Mouse (Mus musculus) hematopoietic stem cell, adult 5-6 weeks (primary cell): Measurements from ENCODE around the gene Arhgef39. TPM values are rescaled to one million over a fixed set of nuclear protein-coding genes. Genes with fewer than 3 reads are reported as not detected.

Experiments
- ATAC-seq, 2 experiments: fragments of 125-278 bp in 1 of 2; replicated peaks in 1 of 2; 2 replicates each; pipeline ENCODE4 v1.8.0; 2016 to 2017; ENCODE audit warnings: inconsistent platforms in 2 of 2, mild to moderate bottlenecking in 2 of 2, moderate number of reproducible peaks in 2 of 2, low read depth in 1 of 2, moderate TSS enrichment in 1 of 2; ENCODE audit not compliant: low FRiP score in 2 of 2, poor library complexity in 2 of 2, severe bottlenecking in 2 of 2, insufficient read depth in 1 of 2, low TSS enrichment in 1 of 2
- total RNA-seq: library from RNA; stranded (forward); fragments of 172-1452, 232-1000 nt; gene quantifications from 2 replicates; pipeline ENCODE4 v1.2.3, GENCODE M21; 2017

Gene Arhgef39
- 66.5 and 76.9 TPM in 2 replicates for total RNA-seq

- peak; percentile 25 to 69; a peak in 3 of 4 replicates for ATAC-seq
These were observed at the start of gene Arhgef39 for GRCm38 (mm10) chr4:43499407-43500333. Arhgef39 (minus strand) TSS chr4:43499695.

- ATAC-seq: no peak
These were observed 49.6 kb upstream of the Arhgef39 start for GRCm38 (mm10) chr4:43549055-43549454.

- no peak for ATAC-seq
These were observed 47.7 kb upstream of the Arhgef39 start for GRCm38 (mm10) chr4:43547160-43547559.

GRCm38 (mm10) chr4:43546375-43547047 lies 47.0 kb upstream of the Arhgef39 start:
- ATAC-seq: no peak

DNA sequence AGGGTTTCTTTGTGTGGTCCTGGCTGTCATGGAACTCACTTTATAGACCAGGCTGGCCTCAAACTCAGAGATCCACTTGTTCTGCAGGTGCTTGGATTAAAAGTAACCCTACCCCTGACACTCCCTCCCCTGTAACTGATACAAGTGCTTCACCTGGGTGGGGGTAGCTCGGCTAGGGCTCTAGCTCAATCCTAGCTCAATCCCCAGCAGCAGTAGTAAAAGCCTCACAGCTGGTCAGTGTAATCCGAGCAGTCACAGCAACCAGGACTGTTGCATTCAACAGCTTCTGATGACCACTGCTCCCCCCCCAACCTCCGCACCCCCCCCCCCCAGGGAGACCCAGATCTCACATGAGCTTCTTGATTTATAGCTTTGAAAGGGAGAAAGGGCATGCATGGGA lies 42.5 kb upstream of the Arhgef39 start:
- ATAC-seq: no peak

DNA sequence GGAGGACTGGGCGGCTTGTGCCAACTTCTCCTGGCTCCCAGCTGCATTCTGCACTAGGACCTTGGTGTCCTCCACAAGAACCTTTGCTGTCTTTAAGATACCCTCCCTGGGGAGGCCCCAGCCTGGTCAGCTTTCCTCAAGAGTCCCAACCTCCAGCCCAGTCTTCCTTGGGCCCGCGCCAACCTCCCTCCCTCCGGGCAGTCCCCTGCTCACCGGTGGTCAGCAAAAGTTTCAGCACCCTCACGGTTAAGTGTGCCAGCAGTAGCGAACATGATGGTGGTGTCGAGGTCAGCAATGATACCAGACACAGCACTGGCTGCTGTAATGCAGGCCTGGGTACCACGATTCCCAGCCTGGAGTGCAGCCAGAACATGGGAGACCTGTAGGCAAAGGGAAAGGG lies 36.5 kb upstream of the Arhgef39 start:
- no peak for ATAC-seq

DNA sequence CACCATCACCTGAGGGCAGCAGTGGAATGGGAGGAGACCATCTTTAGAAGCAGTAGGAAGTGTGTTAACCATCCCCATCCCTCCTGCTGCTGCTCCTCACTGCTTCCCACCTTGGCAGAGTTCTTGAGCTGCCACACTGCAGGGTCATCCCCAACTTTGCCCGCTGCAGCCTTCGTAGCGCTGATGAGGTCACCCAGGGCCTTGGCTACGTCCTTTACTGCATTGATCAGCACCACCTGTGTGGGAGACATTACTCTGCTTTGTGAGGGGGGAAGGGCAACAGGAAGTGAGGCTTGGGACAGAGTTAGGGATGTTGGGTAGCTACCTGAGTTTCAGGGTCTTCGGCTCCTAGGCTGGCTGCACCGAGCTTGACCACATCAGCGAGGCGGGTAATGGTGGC lies 36.1 kb upstream of the Arhgef39 start:
- ATAC-seq: no peak

- no peak for ATAC-seq
These were observed 33.8 kb upstream of the Arhgef39 start for GRCm38 (mm10) chr4:43533270-43533669.

DNA sequence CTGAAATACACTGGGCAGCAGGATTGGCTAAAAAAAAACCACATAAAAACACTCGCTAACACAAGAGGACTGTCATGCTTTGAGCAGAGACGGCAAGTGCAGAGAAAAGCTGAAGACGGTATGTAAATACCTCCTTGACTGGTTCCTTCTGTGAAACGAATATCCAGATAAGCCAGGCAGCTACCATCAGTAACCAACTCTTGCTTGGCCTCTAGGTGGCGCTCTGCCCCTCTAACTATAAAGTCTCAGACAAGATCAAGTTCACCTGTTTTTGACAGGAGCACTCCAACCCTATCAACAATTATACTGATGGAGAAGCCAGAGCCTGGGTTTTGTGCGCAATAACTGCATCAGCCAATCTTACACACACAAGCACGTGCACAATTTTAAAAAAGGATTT lies 31.1 kb upstream of the Arhgef39 start:
- ATAC-seq: peak; percentile 52 to 77

- ATAC-seq: 0 out of 4 replicates have a peak, but pooled peaks of 1 of the 2 experiments have one; percentile 19
These were observed 30.6 kb upstream of the Arhgef39 start for GRCm38 (mm10) chr4:43530081-43530501.

GRCm38 (mm10) chr4:43528487-43528886 lies 29.0 kb upstream of the Arhgef39 start:
- no peak for ATAC-seq

DNA sequence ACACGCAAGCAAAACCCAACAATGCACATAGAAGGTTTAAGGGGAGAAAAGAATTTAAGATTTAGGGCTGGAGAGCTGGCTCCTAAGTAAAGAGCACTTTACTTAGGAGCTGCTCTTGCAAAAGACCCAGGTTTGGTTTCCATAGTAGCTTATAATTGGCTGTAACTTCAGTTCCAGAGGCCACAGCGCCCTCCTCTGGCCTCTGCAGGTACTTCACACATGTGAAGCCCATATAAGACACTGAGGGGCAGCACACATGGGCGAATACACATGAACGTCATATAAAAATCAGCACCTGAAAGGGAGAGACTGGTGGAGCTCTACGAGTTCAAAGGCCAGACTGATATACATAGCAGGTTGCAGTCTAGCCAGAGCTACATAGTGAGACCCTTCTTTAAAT lies 28.4 kb upstream of the Arhgef39 start:
- no peak for ATAC-seq

DNA sequence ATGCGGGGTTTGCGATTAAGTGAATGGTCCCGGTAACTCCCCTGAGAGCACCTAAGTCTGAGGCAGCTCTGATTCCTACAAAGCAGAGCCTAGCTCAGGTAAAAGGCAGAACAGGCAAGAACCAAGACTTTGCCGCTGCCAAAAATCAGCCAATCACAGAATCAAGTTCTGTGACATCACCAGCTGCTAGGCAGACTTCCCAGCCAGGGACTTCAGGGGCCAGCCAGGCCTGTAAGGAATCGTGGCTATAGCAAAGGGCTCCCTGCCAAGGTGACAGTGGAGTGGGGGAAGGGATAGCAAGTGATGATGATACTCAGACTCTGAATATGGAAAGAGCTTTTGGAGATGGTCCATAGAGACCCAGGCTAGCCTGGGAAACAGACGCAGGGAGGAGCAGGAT lies 20.5 kb upstream of the Arhgef39 start:
- ATAC-seq: peak; percentile 66 to 71

GRCm38 (mm10) chr4:43519551-43519950 lies 20.1 kb upstream of the Arhgef39 start:
- ATAC-seq: no peak

DNA sequence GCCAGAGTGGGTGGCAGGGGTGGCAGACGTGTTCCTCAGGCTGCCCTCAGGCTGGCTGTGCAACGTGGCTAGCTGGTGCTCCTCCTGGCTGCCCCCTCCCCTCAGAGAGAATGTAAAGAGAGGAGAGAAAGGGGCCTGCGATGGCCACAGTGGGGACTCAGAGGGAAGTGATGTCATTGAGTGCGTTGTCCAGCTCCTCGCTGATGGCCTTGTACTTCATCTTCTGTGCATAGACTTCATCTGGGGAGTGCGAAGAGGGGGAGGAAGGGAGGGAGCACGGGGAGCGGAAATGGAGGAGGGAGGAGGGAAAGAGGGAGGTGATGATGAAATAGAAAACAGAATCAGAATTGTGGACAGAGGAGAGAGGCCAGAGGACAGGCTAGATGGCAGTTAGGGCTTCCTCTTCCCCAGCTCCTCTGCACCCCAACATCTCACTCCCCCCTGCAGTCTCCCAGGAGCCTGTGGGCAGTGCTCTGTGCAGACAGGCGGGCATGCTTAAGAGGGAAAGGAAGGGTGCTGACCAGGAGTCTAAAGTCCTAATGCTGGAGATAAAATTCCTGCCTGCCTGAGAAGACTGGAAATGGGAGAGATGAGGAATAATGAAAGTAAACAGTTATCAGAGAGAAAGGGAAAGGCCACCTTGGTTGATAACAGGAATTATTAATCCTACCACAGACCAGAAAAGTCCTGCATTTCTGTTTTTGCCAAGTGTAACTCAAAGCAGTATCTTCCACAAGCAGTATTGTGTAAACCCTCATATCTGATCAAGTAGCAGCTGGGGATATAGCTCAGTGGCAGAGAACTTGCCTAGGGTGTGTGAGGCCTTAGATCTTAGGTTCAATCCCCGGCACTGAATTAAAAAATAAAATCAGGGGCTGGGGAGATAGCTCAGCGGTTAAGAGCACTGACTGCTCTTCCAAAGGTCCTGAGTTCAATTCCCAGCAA lies 16.5 kb upstream of the Arhgef39 start:
- no peak; a peak in 1 of 4 replicates for ATAC-seq

GRCm38 (mm10) chr4:43513791-43514190 lies 14.3 kb upstream of the Arhgef39 start:
- ATAC-seq: no peak

DNA sequence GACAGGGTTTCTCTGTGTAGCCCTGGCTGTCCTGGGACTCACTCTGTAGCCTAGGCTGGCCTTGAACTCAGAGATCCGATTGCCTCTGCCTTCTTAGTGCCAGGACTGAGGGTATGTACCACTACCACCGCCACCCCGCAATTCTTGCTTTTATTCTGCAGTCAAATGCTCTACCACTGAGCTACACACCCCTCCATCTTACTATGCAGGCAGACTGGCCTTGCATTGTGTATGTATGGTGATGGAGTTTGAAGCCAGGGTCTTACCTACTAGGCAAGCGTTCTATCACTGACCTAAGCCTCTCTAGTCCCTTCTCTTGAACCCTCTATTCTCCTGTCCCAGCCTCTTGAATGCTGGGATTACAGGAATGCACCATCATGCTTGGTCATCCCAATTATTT lies 13.8 kb upstream of the Arhgef39 start:
- ATAC-seq: no peak
